Mouse (Mus musculus): ENCODE results near the gene Parg. TPM values are rescaled to one million over a fixed set of nuclear protein-coding genes. Genes with fewer than 3 reads are reported as not detected.
A peak's percentile ranks its signal among the peaks of the same experiment; 100 is the strongest.
"Not testable (repeated sequence)": the region's sequence is repeated elsewhere in the genome, so short reads cannot be mapped to it uniquely, and the experiment has no call there.

Parg gene
- total RNA-seq, 2 experiments from 2014 or later, result 28.1 to 61.9 TPM

DNA sequence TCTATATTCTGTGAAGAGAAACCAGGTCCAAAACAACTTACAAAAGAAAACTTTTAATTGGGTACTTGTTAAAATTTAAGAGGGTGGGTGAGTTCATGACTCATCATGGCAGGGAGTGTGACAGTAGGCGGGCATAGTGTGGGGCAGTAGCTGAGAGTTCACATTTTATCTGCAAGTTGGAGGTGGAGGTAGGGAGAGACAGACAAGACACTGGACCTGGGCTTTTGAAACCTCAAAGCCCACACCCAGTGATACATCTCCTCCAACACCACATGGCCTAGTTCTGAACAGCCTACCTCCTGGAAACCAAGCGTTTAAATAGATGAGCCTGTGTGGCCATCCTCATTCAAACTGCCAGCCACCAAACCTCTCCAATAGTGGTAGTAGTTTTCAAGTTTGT is 26.4 kb upstream of the Parg start:
- 0 out of 2 replicates have a peak, but pooled peaks have one; percentile 33 for ATAC-seq (replicated peaks; ENCODE audit: low FRiP score, poor library complexity, severe bottlenecking)

GRCm38 (mm10) chr14:32176590-32176989 is 25.2 kb upstream of the Parg start:
- ATAC-seq (replicated peaks; ENCODE audit: low FRiP score, poor library complexity, severe bottlenecking), result not testable (repeated sequence)

DNA sequence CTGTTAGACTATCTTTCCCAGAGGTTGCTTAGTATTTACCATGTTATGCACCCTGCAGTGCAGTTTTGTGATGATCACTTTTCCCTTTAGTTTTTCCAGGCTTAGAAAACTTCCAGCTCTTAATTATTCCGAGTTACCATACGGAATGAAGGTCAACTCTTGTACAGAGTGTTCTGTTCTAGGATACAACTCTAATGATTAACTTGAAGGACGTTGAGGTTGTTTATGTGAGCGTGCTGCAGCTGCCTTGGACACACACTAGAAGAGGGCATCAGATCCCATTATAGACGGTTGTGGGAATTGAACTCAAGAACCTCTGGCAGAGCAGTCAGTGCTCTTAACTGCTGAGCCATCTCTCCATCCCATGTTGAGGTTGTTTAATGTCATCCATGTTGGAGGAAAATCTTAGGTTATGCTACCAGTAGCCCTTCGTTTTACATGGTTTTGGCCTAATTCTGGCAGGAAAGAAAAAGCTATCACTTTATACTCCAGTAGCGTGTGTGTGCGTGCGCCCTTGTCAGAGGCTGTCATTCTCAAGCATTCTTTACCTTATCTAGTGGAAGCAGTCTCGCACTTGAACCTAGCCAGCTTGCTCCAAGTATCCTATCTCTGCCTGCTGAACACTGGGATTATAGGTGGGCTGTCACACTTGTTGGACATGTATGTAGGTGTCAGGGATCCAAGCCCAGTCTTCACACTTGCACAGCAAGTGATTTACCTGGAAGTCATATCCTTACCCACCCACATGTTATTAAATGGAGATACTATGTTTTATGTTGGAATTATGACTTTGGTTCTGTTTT is 22.2 kb upstream of the Parg start:
- no peak for ATAC-seq (replicated peaks; ENCODE audit: low FRiP score, poor library complexity, severe bottlenecking)

- no peak for ATAC-seq (replicated peaks; ENCODE audit: low FRiP score, poor library complexity, severe bottlenecking)
Observed at GRCm38 (mm10) chr14:32180861-32181260, 20.9 kb upstream of the Parg start.

DNA sequence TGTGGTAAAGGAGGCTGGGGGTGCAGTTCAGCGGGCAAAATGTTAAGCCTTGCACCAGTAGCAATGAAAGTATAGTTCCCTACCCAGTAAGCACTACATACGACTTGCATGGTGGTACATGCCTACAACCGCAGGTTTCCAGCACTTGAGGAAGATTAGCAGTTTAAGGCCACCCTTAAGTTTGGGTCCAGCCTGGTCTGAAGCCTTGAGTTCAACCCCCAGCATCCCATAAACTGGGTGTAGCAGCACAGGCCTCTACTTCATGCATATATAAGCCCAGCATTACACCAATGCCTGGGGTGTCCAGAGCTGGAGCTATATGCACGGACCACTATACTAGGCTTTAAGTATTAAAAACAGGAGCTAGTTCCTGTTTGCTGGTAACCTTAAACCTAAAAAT is 17.9 kb upstream of the Parg start:
- ATAC-seq (replicated peaks; ENCODE audit: low FRiP score, poor library complexity, severe bottlenecking), result no peak

DNA sequence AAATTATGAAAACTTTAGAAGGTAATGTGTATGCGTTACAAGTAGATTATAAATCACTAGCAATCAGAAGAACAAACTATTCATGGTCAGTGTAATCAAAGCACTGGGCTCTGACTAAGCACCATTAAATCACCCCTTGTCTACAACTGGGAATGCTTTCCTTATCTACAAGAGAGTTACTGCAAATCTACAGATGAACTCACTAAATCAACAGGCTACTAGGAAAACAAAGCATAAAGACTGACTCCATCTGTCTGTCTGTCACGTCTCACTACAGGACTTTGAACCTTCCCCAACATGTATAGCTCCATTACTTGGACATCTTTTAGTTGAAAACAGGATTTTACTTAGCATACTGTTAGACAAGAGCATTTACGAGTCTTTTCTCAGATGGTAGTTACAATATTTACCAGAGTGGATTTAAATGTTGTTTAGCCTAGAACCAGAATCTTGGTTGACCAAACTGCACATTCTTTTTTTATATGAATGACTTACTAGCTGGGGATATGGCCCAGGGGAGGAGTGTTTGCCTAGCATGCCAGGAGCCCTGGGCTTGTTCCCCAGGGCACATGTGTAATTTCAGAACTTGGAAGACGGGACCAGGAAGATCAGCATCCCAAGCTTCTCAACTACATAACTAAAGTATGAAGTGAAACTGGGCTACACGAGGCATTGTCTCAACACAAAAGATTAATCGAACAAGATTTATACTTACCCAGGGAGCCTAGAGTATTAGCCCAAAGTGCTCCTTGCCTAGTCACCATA is 10.9 kb upstream of the Parg start:
- no peak for ATAC-seq (replicated peaks; ENCODE audit: low FRiP score, poor library complexity, severe bottlenecking)

DNA sequence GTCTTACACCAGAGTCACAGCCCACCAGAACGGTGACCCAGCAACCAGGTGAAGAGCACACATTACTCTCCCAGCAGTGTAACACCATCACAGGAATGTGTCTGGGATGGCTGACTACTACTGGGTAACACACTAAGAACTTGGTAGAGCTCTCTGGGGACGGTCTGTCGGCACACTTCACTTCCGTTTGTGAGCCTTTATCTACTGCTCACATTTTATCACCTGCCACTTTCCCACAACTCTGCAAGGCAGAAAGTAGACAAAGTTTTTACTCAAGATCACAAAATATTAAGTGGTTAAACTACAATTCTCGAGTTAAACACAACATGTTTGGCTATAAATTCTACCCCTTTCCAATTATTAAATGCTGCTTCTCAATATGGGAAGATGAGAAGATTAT is 9.8 kb upstream of the Parg start:
- no peak for ATAC-seq (replicated peaks; ENCODE audit: low FRiP score, poor library complexity, severe bottlenecking)

DNA sequence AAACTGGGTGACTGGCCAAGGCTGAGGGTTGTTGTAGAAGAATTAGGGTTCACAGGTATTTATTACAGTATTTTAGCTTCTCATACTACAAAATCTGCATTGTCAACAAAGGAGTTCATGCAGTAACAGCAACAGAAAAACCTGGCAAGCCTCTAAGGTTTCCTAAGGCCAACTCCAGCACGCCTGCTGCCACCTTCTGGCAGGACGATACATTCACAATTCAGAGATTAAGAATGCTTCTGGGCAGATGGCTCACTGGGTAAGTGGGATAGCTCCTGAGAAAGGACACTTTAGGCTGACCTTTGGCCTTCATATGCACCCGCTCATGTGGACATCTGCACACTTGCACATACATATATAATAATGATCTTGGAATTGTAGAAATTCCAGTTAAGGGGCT is 9.3 kb upstream of the Parg start:
- ATAC-seq (replicated peaks; ENCODE audit: low FRiP score, poor library complexity, severe bottlenecking), result peak; percentile 94

GRCm38 (mm10) chr14:32193557-32193956 is 8.2 kb upstream of the Parg start:
- not testable (repeated sequence) for ATAC-seq (replicated peaks; ENCODE audit: low FRiP score, poor library complexity, severe bottlenecking)

- ATAC-seq (replicated peaks; ENCODE audit: low FRiP score, poor library complexity, severe bottlenecking), result peak; percentile 41
Observed at GRCm38 (mm10) chr14:32201354-32201753, 395 bp upstream of the Parg start.

DNA sequence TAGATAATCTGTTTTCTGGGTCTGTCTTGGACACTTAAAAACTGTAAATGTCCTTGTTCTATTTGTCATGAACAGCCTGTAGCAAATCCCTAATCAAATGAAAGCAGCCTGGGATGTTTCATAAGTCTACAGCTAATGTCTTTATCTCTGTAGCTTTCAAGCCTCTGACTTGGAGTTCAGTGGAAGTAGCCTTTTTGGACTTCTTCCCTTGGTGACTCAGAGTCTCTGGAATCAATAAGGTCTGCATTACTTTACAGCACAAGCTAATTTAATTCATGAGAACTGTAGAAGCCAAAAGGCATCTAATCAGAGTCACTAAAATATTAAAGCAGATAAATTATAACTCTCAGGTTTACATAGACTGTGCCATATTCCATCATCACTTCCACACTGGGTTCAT is 24.9 kb downstream of the Parg start:
- no peak for ATAC-seq (replicated peaks; ENCODE audit: low FRiP score, poor library complexity, severe bottlenecking)

- ATAC-seq (replicated peaks; ENCODE audit: low FRiP score, poor library complexity, severe bottlenecking), result no peak
Observed at GRCm38 (mm10) chr14:32228996-32229395, 27.2 kb downstream of the Parg start.

- ATAC-seq (replicated peaks; ENCODE audit: low FRiP score, poor library complexity, severe bottlenecking), result no peak
Observed at GRCm38 (mm10) chr14:32242401-32242800, 40.7 kb downstream of the Parg start.

DNA sequence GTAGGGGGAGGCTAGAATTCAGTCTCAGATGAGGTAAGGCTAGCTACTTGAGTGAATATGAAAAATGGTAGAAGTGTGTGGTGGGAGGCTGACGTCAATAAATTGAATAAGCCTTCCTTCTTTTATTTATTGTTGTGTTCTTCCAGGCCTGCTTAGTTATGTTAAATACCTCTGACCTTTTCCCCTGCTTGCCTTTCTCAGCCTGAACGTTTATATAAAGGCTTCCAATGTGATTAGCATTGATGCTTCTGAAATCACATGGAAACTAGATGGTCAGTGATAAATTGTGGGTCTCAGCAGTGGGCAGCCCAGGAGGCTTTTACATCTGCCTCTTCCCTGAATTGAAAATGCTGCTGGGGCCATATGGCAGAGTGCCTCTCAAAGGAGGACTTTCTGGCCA is 44.3 kb downstream of the Parg start:
- no peak for ATAC-seq (replicated peaks; ENCODE audit: low FRiP score, poor library complexity, severe bottlenecking)

- ATAC-seq (replicated peaks; ENCODE audit: low FRiP score, poor library complexity, severe bottlenecking), result no peak
Observed at GRCm38 (mm10) chr14:32249616-32250015, 47.9 kb downstream of the Parg start.

DNA sequence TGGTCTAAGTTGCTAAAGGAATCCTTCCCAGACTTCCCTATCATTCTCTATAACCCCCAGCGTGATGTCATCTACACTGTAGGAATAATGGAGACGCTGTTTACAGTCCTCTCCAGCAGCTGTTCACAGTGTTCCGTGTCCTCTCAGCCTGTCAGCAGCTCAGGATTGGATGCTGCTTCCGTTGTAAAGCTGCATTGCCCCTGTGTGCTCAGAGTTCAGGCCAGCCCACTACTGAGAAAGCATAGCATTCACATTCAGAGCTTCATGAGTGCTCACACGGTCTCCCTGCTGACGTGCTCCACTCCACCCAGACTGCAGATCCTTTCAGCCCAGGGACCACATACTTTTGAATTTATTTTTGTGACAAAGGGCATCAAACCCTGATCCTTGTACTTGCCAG is 59.1 kb downstream of the Parg start:
- no peak for ATAC-seq (replicated peaks; ENCODE audit: low FRiP score, poor library complexity, severe bottlenecking)

GRCm38 (mm10) chr14:32261741-32262140 is 60.0 kb downstream of the Parg start:
- ATAC-seq (replicated peaks; ENCODE audit: low FRiP score, poor library complexity, severe bottlenecking), result no peak

GRCm38 (mm10) chr14:32268999-32269398 is 67.2 kb downstream of the Parg start:
- ATAC-seq (replicated peaks; ENCODE audit: low FRiP score, poor library complexity, severe bottlenecking), result no peak

- no peak for ATAC-seq (replicated peaks; ENCODE audit: low FRiP score, poor library complexity, severe bottlenecking)
Observed at GRCm38 (mm10) chr14:32269589-32269988, 67.8 kb downstream of the Parg start.

DNA sequence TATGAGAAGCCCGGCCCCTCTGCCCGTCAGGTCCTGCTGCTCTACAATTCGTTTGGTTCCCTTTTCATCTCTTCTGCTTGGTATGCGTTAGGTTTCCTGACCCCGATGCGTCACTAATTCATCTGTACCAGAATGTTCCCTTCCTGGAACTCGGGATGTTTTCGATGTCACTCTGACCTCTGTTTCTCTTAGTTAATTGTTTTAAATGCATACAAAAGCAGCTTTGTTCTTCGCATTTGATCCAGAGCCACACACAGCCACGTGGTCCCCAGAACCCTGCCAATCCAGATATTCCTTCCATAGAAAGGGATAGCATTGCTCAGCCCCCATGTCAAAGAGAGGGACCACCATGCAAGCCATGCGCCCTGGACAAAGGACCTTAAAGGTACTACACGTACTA is 99.9 kb downstream of the Parg start:
- no peak for ATAC-seq (replicated peaks; ENCODE audit: low FRiP score, poor library complexity, severe bottlenecking)

- ATAC-seq (replicated peaks; ENCODE audit: low FRiP score, poor library complexity, severe bottlenecking), result no peak
Observed at GRCm38 (mm10) chr14:32302423-32302822, 100.7 kb downstream of the Parg start.

All from erythroid progenitor cell, adult 5-6 weeks (primary cell).